Mouse (Mus musculus): Measurements from ENCODE around the gene Sh3pxd2a. TPM values are rescaled to one million over a fixed set of nuclear protein-coding genes. Genes with fewer than 3 reads are reported as not detected.

Gene Sh3pxd2a
- polyA plus RNA-seq, 1 experiment from 2014 or later = 6.4 TPM

DNA sequence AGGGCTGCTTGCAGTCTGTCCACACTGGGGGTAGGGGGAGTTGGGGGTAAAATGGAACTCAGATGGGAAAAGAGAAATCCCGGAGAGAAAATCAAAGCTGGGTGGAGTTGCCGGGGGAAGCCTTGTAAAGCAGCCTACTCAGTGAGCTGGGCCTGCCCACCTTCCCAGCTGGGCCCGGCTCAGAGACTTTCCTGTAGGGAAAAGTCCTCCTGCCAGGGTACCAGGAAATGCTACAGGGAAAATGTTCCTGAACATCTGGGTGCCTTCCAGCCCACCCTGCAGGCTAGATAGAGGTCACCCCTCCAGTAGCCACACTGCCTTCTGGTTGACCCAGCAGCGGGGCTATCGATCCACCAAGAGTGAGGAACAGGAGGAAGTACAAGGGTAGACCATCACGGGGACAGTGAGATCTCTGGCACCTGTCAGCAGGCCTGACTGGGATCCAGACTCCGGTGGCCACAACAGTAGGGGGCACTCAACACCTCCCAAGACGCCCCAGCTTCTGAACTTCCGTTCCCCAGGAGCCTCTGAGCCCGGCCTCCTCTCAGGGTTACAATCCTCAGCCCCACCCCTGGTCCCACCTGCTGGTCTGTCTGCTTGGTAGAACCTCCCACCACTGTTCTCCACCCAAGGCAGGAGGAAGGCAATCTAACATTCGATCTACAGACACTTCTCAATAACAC lies 51.5 kb downstream of the Sh3pxd2a start:
- H3K4me3 ChIP-seq (replicated peaks) = no peak overlapping the region
- H3K27me3 ChIP-seq = no peaks in the 10 kb centered on the region
- 67% methylated on average over 11 of the region's 11 CpGs for WGBS
- no peak for ATAC-seq (replicated peaks; ENCODE audit: low FRiP score)
- no peaks in the 10 kb centered on the region for H3K9me3 ChIP-seq (replicated peaks)
- H3K27ac ChIP-seq = no peak overlapping the region
- H3K4me2 ChIP-seq = no peak overlapping the region
- no peak overlapping the region for H3K9ac ChIP-seq
- H3K4me1 ChIP-seq = peaks cover 56% of the 10 kb centered on the region
- H3K36me3 ChIP-seq = 0 out of 2 replicates have a peak, but pooled peaks cover 3% of the 10 kb centered on the region

DNA sequence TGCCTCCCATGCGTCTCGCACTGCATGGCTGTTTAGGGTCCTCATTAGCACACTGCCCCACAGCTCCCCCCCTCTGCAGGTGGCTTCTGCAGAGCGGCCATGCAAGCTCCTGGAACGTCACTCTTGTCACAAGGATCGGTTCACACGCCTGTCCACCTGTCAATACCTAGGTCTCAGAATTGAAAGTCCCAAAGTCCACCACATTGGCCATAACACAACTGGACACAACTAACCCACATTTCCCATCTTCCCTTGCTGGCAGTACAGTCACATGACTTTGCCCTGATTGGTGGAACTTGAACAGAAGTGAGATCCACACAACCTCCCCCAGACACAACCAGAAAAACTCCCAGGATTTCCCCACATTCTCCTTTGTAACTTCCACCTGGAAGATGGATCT lies 53.9 kb downstream of the Sh3pxd2a start:
- WGBS = 85% methylated on average over 6 of the region's 6 CpGs
- Histone ChIP-seq H3K4me2 (no peak overlapping the region), H3K4me1 (peaks cover 59% of the 10 kb centered on the region), H3K27me3 (no peaks in the 10 kb centered on the region), H3K27ac (no peak overlapping the region), H3K4me3 (replicated peaks) (no peak overlapping the region), H3K9me3 (replicated peaks) (no peaks in the 10 kb centered on the region), H3K36me3 (0 out of 2 replicates have a peak, but pooled peaks cover 8% of the 10 kb centered on the region), H3K9ac (no peak overlapping the region)
- ATAC-seq (replicated peaks; ENCODE audit: low FRiP score) = no peak

DNA sequence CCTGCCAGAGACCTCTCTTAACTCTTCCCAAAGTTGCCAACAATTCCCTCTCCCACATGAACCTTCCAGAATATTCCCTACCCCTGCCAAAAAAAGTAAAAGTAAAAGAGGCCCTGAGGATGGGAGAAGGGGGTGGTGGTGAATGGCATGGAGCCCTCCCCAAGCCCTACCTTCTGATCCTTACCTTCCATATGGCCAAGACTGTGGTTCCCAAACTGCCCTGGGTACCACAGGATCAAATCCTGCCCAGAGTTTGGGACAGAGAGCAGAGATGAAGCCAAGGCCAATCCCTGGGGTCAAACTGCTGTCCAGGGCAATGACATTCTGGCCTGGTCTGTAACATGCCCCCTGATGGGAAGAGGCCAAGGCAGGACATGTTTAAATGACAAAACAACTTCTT lies 55.1 kb downstream of the Sh3pxd2a start:
- Histone ChIP-seq H3K36me3 (0 out of 2 replicates have a peak, but pooled peaks cover 8% of the 10 kb centered on the region), H3K9ac (no peak overlapping the region), H3K9me3 (replicated peaks) (no peaks in the 10 kb centered on the region), H3K27ac (no peak overlapping the region), H3K4me2 (no peak overlapping the region), H3K4me3 (replicated peaks) (no peak overlapping the region), H3K27me3 (no peaks in the 10 kb centered on the region), H3K4me1 (peaks cover 47% of the 10 kb centered on the region)
- ATAC-seq (replicated peaks; ENCODE audit: low FRiP score) = no peak

DNA sequence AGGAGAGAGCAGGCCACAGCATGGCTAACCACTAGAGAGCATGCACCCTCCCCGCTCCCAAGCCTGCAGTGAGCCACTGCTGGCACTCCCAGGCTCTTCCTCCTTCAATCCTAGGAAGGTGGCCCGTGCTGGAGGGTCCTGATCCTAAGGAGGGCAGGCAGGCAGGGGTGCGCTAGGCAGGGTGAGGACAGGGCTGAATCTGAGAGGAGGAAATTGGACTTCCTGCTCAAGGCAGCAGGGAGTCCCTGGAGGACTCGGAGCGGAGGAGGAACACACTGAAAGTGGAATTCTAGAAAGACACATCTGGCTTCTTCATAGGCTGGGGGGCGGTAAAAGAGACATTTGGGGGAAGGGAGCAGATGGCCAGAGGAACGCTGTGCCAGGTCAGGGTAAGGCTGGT lies 55.5 kb downstream of the Sh3pxd2a start:
- ATAC-seq (replicated peaks; ENCODE audit: low FRiP score) = 0 out of 2 replicates have a peak, but pooled peaks have one; percentile 3

DNA sequence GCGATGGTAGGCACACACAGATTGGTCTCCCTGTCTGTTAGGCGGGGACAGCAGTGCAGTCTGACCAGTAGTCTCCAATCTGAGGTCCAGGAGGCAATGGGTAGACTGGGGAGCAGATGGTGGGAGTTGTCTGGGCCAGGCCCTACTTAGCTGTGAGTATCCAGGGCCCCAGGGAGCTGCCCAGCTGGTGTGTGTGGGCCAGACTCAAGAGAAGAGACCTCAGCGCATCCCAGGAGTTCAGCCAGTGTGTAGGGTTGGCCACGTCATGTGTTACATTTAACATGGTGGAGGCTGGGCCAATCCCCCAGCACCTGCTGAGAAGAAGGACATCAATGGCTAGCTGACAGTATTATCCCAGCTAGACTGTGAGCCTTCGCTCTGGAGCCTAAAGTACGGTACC lies 56.9 kb downstream of the Sh3pxd2a start:
- WGBS = 95% methylated on average over 6 of the region's 6 CpGs
- Histone ChIP-seq H3K4me3 (replicated peaks) (no peak overlapping the region), H3K4me2 (no peak overlapping the region), H3K9ac (no peak overlapping the region), H3K27ac (no peak overlapping the region), H3K27me3 (no peaks in the 10 kb centered on the region), H3K4me1 (peaks cover 46% of the 10 kb centered on the region), H3K9me3 (replicated peaks) (no peaks in the 10 kb centered on the region), H3K36me3 (0 out of 2 replicates have a peak, but pooled peaks cover 8% of the 10 kb centered on the region)
- ATAC-seq (replicated peaks; ENCODE audit: low FRiP score) = no peak

More for the DNA sequence above, 55.5 kb downstream of the Sh3pxd2a start:
- peak overlapping the region; percentile 15; the same call in 1 of the 2 replicates for H3K27ac ChIP-seq
- H3K36me3 ChIP-seq = 0 out of 2 replicates have a peak, but pooled peaks cover 8% of the 10 kb centered on the region
- H3K4me2 ChIP-seq = no peak overlapping the region
- H3K4me3 ChIP-seq (replicated peaks) = no peak overlapping the region
- no peaks in the 10 kb centered on the region for H3K27me3 ChIP-seq
- H3K9me3 ChIP-seq (replicated peaks) = no peaks in the 10 kb centered on the region
- H3K9ac ChIP-seq = no peak overlapping the region
- peaks cover 45% of the 10 kb centered on the region for H3K4me1 ChIP-seq
- WGBS = 54% methylated on average over 7 of the region's 7 CpGs

DNA sequence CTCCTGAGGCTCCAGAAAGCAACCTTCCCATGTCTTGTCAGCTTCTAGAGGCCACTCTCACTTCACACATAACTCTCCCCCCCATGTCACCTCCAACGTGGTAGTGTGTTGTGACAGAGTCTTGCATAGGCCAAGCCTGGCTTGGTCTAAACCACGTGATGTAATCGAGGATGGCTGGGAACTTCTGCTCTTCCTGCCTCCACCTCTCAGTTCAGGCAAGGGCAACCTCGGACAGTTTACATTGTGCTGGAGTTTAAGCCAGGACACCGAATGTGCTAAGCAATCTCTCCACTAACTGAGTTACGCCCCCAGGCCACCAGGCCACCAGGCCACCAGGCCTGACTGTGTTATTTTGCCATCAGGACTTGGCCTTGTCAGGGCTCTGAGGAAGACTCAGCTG lies 57.7 kb downstream of the Sh3pxd2a start:
- no peaks in the 10 kb centered on the region for H3K9me3 ChIP-seq (replicated peaks)
- no peak overlapping the region for H3K9ac ChIP-seq
- WGBS = 58% methylated on average over 6 of the region's 6 CpGs
- H3K36me3 ChIP-seq = 0 out of 2 replicates have a peak, but pooled peaks cover 8% of the 10 kb centered on the region
- H3K4me2 ChIP-seq = no peak overlapping the region
- peaks cover 53% of the 10 kb centered on the region for H3K4me1 ChIP-seq
- no peak overlapping the region for H3K27ac ChIP-seq
- H3K27me3 ChIP-seq = no peaks in the 10 kb centered on the region
- no peak overlapping the region for H3K4me3 ChIP-seq (replicated peaks)
- ATAC-seq (replicated peaks; ENCODE audit: low FRiP score) = no peak

DNA sequence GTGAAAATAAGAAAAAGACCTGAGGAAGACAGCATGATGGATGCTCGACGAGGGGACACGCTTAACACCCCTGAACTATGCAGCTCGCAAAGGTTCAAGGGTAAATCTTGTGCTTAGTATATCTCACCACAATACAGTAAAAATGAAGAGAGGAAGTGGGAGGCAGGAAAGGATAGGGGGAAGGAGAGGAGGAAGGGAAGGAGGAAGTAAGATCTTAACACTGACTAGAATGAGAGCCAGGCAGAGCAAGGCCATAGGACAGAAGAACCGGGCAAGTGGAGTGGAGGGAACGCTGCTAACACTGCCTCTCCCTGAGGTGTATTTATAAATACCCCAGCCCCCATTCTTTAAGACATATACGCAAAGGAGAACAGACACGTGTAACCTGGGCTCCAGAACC lies 58.7 kb downstream of the Sh3pxd2a start:
- Histone ChIP-seq H3K9ac (no peak overlapping the region), H3K27ac (no peak overlapping the region), H3K4me3 (replicated peaks) (no peak overlapping the region), H3K9me3 (replicated peaks) (no peaks in the 10 kb centered on the region), H3K27me3 (no peaks in the 10 kb centered on the region), H3K36me3 (0 out of 2 replicates have a peak, but pooled peaks cover 8% of the 10 kb centered on the region), H3K4me1 (peaks cover 53% of the 10 kb centered on the region), H3K4me2 (no peak overlapping the region)
- WGBS = 78% methylated on average over 8 of the region's 8 CpGs
- ATAC-seq (replicated peaks; ENCODE audit: low FRiP score) = no peak

DNA sequence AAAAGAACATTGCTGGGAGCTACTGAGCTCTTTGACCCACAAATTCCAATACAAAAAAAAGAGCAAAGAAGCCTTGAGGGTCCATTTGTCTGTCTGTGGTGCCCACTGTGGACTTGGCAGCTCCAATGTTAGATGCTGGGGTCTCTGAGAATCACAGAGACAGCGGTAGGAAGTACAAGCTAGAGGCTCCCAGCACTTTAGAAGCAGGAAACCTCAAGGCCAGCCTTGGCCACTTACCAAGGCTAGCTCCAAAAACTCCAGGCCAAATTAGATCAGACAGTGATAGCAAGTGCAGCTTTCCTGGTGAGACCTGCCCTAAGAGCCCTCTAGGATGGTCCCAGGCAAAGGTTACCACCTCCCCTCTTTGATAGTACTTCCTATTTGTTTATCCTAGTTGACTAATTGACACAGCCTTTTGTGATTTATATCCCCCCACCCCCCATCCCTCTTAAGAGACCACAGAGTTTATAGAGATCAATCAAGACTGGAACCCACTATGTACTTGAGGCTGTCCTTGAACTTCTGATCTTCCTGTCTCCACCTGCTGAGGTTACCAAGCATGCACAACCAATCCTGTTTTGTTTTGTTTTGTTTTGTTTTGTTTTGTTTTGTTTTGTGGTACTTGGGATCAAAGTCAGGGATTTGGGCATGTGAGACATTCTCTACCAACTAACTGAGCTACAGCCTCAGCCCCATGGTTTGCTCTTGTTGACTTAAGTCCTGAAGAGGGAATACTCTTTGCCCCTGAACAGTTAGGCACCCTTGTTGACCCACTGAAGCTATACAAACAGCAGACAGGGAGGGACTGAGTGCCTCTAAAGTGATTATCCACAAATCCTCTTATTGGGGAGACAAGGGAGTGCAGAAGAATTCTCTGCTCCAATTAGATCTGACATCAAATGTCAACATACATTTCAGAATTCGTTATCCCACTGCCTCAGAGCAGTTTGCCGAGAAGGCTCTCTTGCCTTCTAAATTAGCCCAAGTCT lies 60.5 kb downstream of the Sh3pxd2a start:
- Histone ChIP-seq H3K4me3 (replicated peaks) (no peak overlapping the region), H3K27ac (peak overlapping the region; percentile 75), H3K4me1 (peaks cover 49% of the 10 kb centered on the region), H3K36me3 (0 out of 2 replicates have a peak, but pooled peaks cover 8% of the 10 kb centered on the region), H3K27me3 (no peaks in the 10 kb centered on the region), H3K9me3 (replicated peaks) (no peaks in the 10 kb centered on the region), H3K4me2 (0 out of 2 replicates have a peak overlapping the region, but pooled peaks have one; percentile 1), H3K9ac (no peak overlapping the region)
- no peak for ATAC-seq (replicated peaks; ENCODE audit: low FRiP score)
- 62% methylated on average over 3 of the region's 3 CpGs for WGBS

DNA sequence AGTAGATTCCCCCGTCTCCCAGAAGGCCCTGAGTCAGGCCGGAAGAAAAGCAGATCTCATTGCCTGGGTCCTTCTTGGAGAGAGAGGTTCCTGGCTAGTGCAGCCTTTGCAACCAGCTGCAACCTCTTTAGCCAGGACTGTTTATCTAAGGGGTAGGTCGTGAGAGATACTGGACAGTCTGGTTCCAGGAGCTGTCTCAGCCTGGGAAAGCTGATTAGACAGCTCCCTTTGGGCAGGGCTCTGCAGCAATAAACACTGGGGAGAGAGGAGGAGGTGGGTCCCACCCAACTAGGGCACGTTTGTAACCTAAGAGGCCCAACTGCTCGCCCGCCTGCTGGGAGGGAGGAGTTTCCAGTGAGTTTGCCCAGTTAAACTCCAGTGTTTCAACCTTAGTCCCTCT lies 61.2 kb downstream of the Sh3pxd2a start:
- 12% methylated on average over 6 of the region's 6 CpGs for WGBS

DNA sequence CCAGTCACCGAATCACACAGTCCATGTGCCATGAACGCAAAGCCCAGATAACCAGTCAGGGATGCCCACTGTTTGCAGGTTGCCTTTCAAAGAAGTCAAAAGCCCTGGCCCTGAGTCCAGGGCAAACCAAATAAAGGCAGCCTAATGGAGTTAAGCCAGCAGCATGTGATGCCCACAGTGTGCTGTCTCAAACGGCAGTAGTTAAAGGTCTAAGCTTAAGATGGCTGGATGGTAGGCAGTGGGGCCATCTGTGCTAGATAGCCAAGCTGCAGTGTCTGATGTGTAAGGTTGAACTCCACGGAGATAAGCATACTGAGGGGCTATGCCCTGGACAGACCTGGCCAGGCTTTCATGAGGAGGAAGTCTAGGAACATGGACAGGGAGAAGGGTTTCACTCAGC lies 61.7 kb downstream of the Sh3pxd2a start:
- Histone ChIP-seq H3K36me3 (0 out of 2 replicates have a peak, but pooled peaks cover 4% of the 10 kb centered on the region), H3K9ac (no peak overlapping the region), H3K4me1 (peaks cover 55% of the 10 kb centered on the region), H3K27ac (peak overlapping the region; percentile 75), H3K9me3 (replicated peaks) (no peaks in the 10 kb centered on the region), H3K4me3 (replicated peaks) (no peak overlapping the region), H3K4me2 (no peak overlapping the region), H3K27me3 (no peaks in the 10 kb centered on the region)
- WGBS = 67% methylated on average over 4 of the region's 4 CpGs
- no peak for ATAC-seq (replicated peaks; ENCODE audit: low FRiP score)

More for the DNA sequence above, 61.2 kb downstream of the Sh3pxd2a start:
- H3K9ac ChIP-seq = no peak overlapping the region
- no peaks in the 10 kb centered on the region for H3K9me3 ChIP-seq (replicated peaks)
- H3K27ac ChIP-seq = peak overlapping the region; percentile 75
- H3K4me2 ChIP-seq = 0 out of 2 replicates have a peak overlapping the region, but pooled peaks have one; percentile 1
- 0 out of 2 replicates have a peak, but pooled peaks cover 6% of the 10 kb centered on the region for H3K36me3 ChIP-seq
- ATAC-seq (replicated peaks; ENCODE audit: low FRiP score) = peak; percentile 91
- peaks cover 52% of the 10 kb centered on the region for H3K4me1 ChIP-seq
- no peaks in the 10 kb centered on the region for H3K27me3 ChIP-seq
- H3K4me3 ChIP-seq (replicated peaks) = no peak overlapping the region

DNA sequence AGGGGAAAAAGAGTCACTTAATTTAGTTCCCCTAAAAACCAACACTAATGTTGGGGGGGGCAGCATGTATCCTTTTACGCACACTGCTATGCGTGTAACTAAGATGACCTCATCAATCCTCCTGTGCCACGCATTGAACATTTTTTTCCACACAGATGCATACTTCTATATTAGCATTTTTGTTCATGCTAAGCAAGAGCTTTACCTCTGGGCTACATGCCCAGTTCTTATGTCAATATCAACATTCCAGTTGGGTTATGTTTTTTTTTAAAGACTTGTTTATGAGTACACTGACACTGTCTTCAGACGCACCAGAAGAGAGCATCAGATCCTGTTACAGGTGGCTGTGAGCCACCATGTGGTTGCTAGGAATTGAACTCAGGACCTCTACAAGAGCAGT lies 64.5 kb downstream of the Sh3pxd2a start:
- Histone ChIP-seq H3K4me1 (peaks cover 44% of the 10 kb centered on the region), H3K4me2 (no peak overlapping the region), H3K9ac (no peak overlapping the region), H3K27ac (no peak overlapping the region), H3K4me3 (replicated peaks) (no peak overlapping the region), H3K36me3 (no peaks in the 10 kb centered on the region), H3K27me3 (no peaks in the 10 kb centered on the region), H3K9me3 (replicated peaks) (no peaks in the 10 kb centered on the region)
- ATAC-seq (replicated peaks; ENCODE audit: low FRiP score) = no peak
- 63% methylated on average over 4 of the region's 4 CpGs for WGBS

DNA sequence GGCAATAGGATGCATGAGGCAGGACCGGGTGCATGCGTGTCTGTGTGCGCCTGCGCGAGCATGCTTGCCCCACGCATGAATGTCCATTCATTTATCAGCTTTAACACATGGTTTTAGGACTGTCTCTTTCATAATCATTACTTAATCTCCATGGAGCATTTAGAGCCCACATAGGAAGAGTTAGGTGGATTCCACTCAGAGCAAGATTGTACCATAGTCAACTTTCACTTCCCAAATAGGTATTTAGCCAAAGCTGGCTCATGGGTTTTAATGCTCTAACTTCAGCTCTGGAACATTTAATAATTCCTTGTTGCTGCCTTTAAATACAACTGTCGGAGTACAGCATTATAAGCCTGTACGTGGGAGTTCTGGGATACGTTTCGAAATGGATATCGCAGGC lies 65.2 kb downstream of the Sh3pxd2a start:
- 93% methylated on average over 11 of the region's 11 CpGs for WGBS
- no peak overlapping the region for H3K9ac ChIP-seq
- no peaks in the 10 kb centered on the region for H3K36me3 ChIP-seq
- H3K4me3 ChIP-seq (replicated peaks) = no peak overlapping the region
- ATAC-seq (replicated peaks; ENCODE audit: low FRiP score) = no peak
- H3K27ac ChIP-seq = no peak overlapping the region
- H3K4me2 ChIP-seq = no peak overlapping the region
- H3K4me1 ChIP-seq = peaks cover 44% of the 10 kb centered on the region
- H3K27me3 ChIP-seq = no peaks in the 10 kb centered on the region
- H3K9me3 ChIP-seq (replicated peaks) = no peaks in the 10 kb centered on the region

Data from kidney, embryonic 15.5 days (tissue).